Mouse (Mus musculus): ENCODE results near the gene Oas1a.
"Not testable (repeated sequence)": the region's sequence is repeated elsewhere in the genome, so short reads cannot be mapped to it uniquely, and the experiment has no call there.

Oas1a gene

DNA sequence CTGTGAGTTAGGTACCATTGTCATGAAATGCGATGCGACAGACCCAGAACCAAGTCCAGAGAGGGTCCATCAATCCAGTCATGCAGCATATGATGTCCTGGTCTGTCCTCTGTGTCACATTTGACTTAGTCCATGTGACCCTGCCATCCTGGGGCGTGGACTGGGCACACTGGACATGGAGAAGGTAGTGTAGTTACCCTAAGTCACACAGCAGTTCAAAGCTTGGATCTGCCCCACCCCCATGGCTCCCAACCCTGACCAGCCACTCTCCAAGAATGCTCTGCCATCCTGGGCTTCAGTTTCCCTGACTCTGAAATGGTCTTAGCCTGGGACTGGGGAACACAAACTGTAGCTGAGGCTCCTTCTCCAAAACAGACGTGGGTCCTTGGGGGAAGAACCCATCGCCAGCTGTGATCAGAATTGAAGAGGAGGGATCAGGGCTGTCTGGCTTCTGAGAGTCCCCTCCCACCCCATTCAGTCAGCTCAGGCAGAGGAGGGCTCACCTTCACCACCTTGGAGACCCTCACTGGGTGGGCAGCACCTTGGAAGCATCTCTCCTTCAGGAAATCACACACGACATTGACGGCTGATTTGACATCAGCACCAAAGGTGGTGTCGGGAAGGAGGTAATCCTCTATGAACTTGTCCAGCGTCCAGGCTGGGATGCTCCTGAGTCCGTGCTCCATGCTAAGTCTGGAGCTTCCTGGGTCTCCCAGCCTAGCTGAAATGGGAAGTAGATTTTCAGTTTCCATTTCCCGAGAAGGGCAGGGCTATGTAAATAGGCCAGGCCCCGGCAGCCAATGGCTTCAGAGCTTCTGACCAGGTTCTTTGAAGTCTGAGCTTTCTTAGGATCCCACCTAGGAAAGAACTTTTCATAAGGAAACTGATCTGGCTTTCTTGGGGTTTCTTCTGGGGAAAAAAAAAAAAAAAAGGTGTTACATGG, at the start of gene Oas1a:
TSS of gene Oas1a (minus strand) at position 731 of the 943 bp plus-strand sequence.
- DNase-seq (ENCODE audit: low spot score), result not testable (repeated sequence)

DNA sequence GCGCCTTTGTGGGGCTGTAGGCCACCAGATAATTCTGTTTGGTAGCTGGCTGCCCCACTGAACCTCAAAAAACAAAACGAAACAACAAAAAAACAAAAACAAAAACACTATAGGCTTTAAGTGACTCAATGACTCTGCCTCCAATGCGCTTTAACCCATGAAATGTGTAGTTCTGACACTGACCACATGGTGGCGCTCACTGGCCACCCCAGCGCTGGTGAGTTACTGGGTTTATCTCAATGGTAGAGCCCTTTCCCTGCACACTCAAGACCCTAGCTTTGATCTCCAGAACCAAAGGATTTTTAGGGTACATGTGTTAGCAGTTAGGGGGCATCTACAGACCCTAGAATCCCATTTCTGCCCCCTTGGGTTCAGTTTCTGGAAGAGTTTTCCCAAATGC, 46.7 kb upstream of the Oas1a start:
- peak; percentile 39 for DNase-seq (ENCODE audit: low spot score)

DNA sequence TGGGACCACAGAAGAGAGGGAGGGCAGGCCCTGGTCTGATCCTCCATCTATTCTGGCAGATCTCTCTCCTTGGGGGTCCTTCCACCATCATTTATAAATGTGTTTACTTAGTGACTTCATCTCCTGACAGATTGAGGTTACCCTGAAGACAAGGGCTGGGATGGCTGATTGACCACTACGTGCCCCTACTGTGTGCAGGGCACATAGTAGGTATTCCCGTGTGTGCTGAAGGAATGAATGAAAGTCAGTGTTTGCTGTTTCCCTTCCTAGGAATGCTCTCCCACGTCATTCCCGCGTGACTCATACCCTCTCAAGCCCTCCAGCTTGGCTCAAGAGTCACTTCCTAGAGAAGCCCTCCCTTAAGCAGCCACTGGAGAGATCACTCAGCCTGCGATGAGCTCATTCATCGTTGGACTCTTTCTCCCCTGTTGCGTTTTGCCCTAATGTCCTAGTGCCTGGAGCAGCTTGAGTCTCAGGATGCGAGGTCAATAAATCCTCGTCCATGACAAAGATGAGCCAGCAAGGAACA, 45.0 kb upstream of the Oas1a start:
- DNase-seq (ENCODE audit: low spot score), result no peak

DNA sequence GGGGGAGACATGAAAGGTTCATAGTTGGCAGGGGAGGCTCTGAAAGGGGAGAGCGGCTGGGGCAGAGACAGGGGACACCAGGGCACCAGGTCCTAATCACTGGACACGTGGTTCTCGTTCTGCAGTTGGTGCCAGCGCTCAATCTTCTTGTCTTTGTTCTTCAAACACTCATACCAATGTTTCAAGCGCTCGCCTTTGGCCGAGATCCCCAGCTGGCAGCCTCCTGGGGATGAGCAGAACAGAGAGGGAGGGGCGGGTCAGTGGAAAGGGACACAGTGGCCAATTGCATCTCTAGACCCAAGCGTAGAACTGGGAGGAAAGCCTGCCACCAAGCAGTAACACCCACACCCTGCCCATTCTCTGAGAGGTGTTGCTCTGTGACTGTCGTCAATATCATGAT, 34.8 kb upstream of the Oas1a start:
- no peak for DNase-seq (ENCODE audit: low spot score)

DNA sequence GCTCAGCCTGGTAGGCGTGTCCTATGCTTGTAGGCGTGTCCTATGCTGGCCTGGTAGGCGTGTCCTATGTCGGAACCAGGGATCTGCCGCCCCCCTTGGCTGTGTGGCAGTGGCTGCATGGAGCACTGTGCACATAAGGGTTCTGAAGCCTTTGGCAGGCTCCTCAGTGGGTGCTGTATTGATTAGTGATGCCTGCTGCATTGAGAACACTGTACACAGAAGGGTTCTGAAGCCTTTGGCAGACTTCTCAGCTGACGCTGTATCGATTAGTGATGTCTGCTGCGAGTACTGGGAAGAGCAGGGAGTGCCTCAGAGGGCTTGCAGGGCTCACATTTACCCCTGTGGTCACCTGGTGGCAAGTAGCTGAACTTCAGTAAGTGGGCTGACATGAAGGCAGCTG, 31.3 kb upstream of the Oas1a start:
- no peak for DNase-seq (ENCODE audit: low spot score)

DNA sequence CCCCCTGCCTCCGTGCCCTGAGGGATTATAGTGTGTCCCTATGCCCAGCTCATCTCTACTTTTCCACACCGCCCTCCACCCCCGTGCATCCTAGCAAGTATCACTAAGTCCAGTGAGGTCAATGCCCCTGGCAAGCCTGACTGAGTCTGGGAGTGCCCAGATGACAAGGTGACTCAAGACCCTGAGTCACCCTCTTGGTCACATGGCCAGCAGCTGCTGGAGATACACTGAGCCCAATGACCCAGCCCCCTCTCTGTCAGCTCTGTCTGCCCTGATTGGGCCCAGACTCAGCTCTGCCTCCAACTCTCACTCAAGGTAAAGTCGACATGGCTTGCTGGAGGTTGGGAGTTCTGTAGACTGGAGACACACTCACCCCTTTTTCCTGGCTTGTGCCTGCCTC, 30.5 kb upstream of the Oas1a start:
- no peak for DNase-seq (ENCODE audit: low spot score)

GRCm38 (mm10) chr5:120933966-120934365, 26.6 kb upstream of the Oas1a start:
- DNase-seq (ENCODE audit: low spot score), result no peak

GRCm38 (mm10) chr5:120927036-120927435, 19.7 kb upstream of the Oas1a start:
- no peak for DNase-seq (ENCODE audit: low spot score)

DNA sequence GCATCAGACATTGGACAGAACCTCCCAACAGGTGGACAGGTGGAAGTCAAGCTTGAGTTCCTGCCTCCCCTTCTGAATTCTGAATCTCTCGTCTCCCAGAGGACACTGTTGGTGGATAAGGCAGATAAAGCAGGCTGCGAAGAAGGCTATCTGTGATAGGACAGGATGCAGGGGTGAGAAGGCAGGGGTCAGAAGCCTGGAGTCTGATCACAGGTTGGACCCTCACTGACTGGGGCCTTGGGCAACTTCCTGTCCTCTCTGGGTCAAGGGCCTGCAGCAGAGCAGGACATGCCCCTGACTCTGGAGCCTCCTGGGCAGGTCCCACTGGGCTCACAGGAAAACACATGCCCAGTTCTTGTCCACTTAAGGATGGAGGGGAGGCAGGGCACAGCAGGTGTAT, 19.0 kb upstream of the Oas1a start:
- not testable (repeated sequence) for DNase-seq (ENCODE audit: low spot score)

DNA sequence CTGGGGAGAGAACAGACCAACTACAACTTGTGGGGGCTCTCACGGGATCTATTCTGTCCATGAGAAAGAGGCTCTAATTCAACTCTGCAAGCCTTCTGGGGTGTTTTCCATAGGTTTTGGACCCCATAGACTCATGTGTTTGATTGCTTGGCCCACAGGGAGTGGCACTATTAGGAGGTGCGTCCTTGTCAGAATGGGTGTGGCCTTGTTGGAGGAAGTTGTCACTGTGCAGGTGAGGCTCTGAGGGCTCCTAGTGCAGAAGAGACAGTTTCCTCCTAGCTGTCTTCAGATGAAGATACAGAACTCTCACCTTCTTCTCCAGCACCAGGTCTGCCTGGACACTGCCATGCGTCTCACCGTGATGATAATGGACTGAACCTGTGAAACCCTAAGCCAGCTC, 17.2 kb upstream of the Oas1a start:
- DNase-seq (ENCODE audit: low spot score), result not testable (repeated sequence)

GRCm38 (mm10) chr5:120923969-120924368, 16.6 kb upstream of the Oas1a start:
- DNase-seq (ENCODE audit: low spot score), result no peak

DNA sequence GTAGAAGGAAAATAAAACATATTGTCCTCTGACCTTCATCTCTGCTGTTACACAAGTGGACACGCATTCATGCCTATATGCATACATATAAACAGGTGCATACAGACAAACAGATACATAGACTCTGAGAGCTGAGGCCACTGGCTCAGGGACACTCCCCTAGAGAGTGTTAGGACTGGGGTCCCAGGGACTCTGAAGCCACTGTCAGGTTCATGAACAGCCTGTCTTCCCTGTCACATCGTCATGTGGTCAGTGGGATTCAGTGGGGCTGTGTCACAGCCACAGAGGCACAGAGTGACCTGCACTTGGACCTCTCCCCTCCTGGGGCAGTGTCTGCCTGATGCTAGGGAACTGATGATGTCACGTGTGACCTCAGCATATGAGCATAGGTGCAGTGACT, 13.0 kb upstream of the Oas1a start:
- no peak for DNase-seq (ENCODE audit: low spot score)

DNA sequence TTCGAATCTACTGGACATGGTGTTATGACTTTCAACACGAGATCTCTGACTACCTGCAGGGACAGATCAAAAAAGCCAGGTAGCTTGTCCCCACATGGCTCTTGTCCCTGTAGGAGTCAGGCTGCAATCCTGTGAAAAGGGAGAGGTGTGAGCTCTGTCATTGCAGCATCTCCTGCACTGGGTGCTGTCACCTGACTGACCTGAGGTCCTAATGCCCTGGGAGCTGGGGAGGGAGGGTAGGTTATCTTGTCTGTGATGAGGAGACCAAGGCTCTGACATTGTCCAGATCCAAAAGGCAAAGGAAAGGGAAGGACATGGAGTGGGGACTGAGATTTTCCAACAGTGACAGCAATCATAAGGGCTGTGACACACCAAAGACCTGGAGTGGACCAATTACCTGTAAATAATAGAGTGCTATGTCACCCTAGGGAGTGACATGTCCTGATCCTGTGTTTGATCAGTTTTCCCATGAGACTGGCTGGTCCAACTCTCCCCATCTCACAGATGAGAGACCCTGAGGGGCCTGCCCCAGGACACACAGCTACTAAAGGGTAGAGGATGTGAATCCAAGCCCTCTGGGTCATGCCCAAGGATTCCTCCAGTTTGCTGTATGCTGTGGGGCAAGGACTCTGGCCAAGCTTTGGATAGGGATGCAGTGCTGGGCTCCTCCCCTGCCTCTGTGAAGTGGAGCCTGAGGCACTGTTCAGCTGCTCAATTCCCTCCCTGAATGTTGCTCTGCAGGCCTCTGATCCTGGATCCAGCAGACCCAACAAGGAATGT, 12.0 kb upstream of the Oas1a start:
- DNase-seq (ENCODE audit: low spot score), result not testable (repeated sequence)

- not testable (repeated sequence) for DNase-seq (ENCODE audit: low spot score)
Observed at GRCm38 (mm10) chr5:120914204-120914603, 6.9 kb upstream of the Oas1a start, which contains the start of gene Oas1d. TSS of gene Oas1d (plus strand) at chr5:120914536.

- DNase-seq (ENCODE audit: low spot score), result no peak
Observed at GRCm38 (mm10) chr5:120908196-120908920, 1.0 kb upstream of the Oas1a start.

GRCm38 (mm10) chr5:120902056-120902455, 5.3 kb downstream of the Oas1a start:
- DNase-seq (ENCODE audit: low spot score), result no peak

DNA sequence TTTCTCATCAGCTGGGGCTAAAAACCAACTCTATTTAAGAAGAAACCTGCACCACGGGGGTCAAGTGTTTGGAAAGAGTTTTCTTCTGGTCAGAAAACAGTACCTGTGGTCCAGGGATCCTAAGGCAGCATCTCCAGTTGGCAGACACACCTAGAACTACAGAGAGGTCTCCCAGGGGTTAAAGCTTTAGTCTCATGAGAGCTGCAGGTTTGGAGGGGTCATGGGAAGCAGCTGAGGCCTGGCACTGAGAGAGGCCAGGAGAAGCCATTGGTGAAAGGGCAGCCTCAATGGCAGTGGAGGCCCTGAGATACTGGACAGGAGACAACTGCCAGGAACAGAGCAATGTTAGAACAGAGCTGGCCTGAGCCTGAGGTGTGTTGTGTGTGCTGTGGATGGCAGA, 6.7 kb downstream of the Oas1a start:
- DNase-seq (ENCODE audit: low spot score), result no peak

- DNase-seq (ENCODE audit: low spot score), result no peak
Observed at GRCm38 (mm10) chr5:120898726-120899125, 8.6 kb downstream of the Oas1a start.

GRCm38 (mm10) chr5:120898307-120898706, 9.0 kb downstream of the Oas1a start:
- no peak for DNase-seq (ENCODE audit: low spot score)

GRCm38 (mm10) chr5:120895231-120895900, 12.0 kb downstream of the Oas1a start:
- no peak for DNase-seq (ENCODE audit: low spot score)

DNA sequence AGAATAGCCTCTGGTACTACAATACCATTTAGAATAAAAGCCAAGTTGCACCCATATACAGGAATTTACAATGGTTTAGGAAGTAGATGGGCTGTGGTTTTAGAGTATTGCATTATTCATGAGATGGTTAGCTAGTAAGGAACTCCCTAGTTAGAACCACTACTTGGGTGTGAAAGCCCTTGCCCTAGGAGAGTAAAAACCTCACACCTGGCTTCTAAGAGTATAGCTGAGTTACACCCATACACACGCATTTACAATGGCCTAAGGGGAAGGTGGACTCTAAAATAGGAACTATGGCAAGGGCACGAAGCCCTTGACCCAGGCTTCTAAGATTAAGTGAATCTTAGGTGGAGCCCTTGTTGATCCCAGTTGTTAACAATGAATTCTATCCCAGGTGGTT, 12.6 kb downstream of the Oas1a start:
- not testable (repeated sequence) for DNase-seq (ENCODE audit: low spot score)

All from c-Kit-positive CD71-positive TER-119-positive erythroid progenitor cells, embryonic 14.5 days (primary cell).